Mouse (Mus musculus): ENCODE data around the gene Olfm2. TPM values are rescaled to one million over a fixed set of nuclear protein-coding genes. Genes with fewer than 3 reads are reported as not detected.
A peak's percentile ranks its signal among the peaks of the same experiment; 100 is the strongest.

Gene Olfm2
- polyA plus RNA-seq, 1 experiment = 0.09 TPM

DNA sequence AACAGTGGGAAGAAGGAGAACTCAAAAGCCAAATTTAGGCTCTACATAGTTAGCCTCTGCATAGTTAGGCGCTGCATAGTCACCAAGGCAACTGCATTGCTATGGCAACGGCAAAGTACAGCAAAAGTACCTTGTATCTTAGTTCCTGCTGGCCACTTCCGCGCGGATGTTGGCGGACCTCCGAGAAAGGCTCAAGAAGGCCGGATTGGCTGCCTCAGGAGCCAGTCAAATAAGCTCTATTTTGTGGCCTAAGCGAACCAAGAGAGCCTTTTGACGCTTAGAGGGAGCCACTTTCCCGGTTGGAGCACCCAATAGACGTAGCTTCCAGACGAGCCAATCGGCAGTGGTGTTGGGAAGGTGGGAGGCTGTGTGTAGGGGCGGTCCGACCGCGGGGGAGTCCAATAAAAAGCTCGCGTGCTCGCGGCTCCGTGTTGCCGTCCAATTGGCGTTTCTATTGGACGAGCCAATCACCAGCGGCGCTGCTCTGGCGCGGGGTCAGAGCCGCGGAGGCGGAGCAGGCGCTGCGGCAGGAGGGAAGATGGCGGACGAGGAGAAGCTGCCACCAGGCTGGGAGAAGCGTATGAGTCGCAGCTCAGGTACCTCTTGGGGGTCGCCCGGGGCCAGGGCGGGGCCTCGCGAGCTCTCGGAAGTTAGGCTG, 94.4 kb downstream of the Olfm2 start, which contains the start of gene Pin1:
TSS of gene Pin1 (plus strand) at position 494 of the 658 bp plus-strand sequence.
- Histone ChIP-seq H3K79me3 (ENCODE audit: low read depth) (peaks cover 37% of the 10 kb centered on the region), H3ac (ENCODE audit: control insufficient read depth, insufficient read length, low read depth) (peak within 1 kb of the TSS; percentile 88), H3K4me3 (ENCODE audit: insufficient read depth, poor library complexity, severe bottlenecking) (peak within 1 kb of the TSS; percentile 75), H3K79me2 (ENCODE audit: control insufficient read depth, insufficient read depth) (peaks cover 50% of the 10 kb centered on the region), H3K36me3 (ENCODE audit: control insufficient read depth, insufficient read depth) (peaks cover 39% of the 10 kb centered on the region), H3K27me3 (ENCODE audit: control insufficient read depth, insufficient read depth, insufficient read length) (no peaks in the 10 kb centered on the region)
- TF ChIP-seq MAX (IDR thresholded peaks at IDR 0.05) = no peak
- TF ChIP-seq CEBPB (IDR thresholded peaks at IDR 0.05; ENCODE audit: low read depth) = no peak
- no peak for TF ChIP-seq FOSL1 (IDR thresholded peaks at IDR 0.05; ENCODE audit: insufficient read depth, low read length, poor library complexity, severe bottlenecking)
- no peak for TF ChIP-seq MYOD1 (IDR thresholded peaks at IDR 0.05; ENCODE audit: control insufficient read depth, insufficient read length, low read depth)
- TF ChIP-seq CTCF (IDR thresholded peaks at IDR 0.05; ENCODE audit: control insufficient read depth, insufficient read depth, insufficient read length) = no peak

DNA sequence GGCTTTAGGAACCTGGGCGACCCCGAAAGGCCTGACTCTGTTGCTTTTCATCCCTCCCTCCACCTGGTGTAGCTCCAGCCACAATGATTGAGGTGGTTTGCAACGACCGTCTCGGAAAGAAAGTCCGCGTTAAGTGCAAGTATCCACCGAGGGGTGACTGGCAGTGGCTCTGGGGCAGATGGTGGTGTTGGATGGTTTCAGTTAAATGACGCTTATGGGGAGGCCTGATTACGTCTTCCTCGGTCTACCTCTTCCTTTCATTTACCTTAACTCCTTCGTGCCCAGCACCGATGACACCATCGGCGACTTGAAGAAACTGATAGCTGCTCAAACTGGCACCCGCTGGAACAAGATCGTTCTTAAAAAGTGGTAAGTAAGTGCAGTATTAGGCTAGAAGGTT, 101.0 kb downstream of the Olfm2 start:
- Histone ChIP-seq H3K27me3 (ENCODE audit: control insufficient read depth, insufficient read depth, insufficient read length) (no peaks in the 10 kb centered on the region), H3K79me3 (ENCODE audit: low read depth) (peaks cover 37% of the 10 kb centered on the region), H3K4me3 (ENCODE audit: insufficient read depth, poor library complexity, severe bottlenecking) (peak overlapping the region; percentile 95), H3ac (ENCODE audit: control insufficient read depth, insufficient read length, low read depth) (peak overlapping the region; percentile 75), H3K79me2 (ENCODE audit: control insufficient read depth, insufficient read depth) (peaks cover 63% of the 10 kb centered on the region), H3K36me3 (ENCODE audit: control insufficient read depth, insufficient read depth) (peaks cover 10% of the 10 kb centered on the region)
- TF ChIP-seq CEBPB (IDR thresholded peaks at IDR 0.05; ENCODE audit: low read depth) = no peak
- no peak for TF ChIP-seq MYOG (IDR thresholded peaks at IDR 0.05; ENCODE audit: control insufficient read depth, extremely low read depth, insufficient read length)
- no peak for TF ChIP-seq MYOD1 (IDR thresholded peaks at IDR 0.05; ENCODE audit: control insufficient read depth, insufficient read length, low read depth)
- no peak for TF ChIP-seq MAX (IDR thresholded peaks at IDR 0.05)
- no peak for TF ChIP-seq FOSL1 (IDR thresholded peaks at IDR 0.05; ENCODE audit: insufficient read depth, low read length, poor library complexity, severe bottlenecking)
- TF ChIP-seq CTCF (IDR thresholded peaks at IDR 0.05; ENCODE audit: control insufficient read depth, insufficient read depth, insufficient read length) = no peak
- no peak for TF ChIP-seq USF1 (IDR thresholded peaks at IDR 0.05; ENCODE audit: low read depth)

DNA sequence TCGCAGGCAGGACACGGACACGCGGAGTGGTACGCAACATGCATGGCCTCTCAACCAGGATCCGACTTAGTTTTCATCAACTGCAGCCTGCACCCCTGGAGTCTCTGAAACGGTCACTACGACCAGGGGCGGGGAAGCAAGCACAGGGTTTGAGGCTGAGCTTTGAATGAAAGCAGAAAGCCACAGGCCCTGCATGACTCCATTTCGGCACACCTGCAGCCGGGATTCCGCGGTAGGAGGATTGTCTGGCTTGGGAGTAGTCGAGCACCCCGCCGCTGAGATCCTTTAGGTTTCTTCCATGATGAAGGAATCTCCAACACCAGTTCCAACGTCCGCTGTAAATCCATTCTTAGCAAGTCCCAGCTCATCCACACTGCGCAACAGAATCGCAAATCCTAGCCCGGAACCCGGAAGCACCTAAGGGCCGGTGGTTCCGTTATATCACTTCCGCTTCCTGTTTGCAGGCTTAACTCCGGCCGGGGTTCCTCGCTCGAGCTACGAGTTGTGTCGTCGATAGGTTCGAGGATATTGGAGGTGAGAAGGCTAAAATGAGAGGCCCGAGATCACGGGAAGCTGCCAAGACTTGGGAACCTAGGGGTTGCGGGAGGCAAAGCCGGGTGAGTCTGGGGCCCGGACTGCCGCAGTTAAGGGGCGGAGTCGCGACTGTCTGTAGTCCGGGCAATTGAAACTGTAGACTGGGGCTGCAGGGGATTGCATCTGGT, 101.6 kb downstream of the Olfm2 start, which contains the start of gene Fbxl12:
TSS of gene Fbxl12 (minus strand) at position 408 of the 722 bp plus-strand sequence.
- H3K36me3 ChIP-seq (ENCODE audit: control insufficient read depth, insufficient read depth) = peaks cover 10% of the 10 kb centered on the region
- TF ChIP-seq FOSL1 (IDR thresholded peaks at IDR 0.05; ENCODE audit: insufficient read depth, low read length, poor library complexity, severe bottlenecking) (no peak), MYOD1 (IDR thresholded peaks at IDR 0.05; ENCODE audit: control insufficient read depth, insufficient read length, low read depth) (no peak), MYOG (IDR thresholded peaks at IDR 0.05; ENCODE audit: control insufficient read depth, extremely low read depth, insufficient read length) (no peak), CTCF (IDR thresholded peaks at IDR 0.05; ENCODE audit: control insufficient read depth, insufficient read depth, insufficient read length) (no peak), CEBPB (IDR thresholded peaks at IDR 0.05; ENCODE audit: low read depth) (no peak), MAX (IDR thresholded peaks at IDR 0.05) (no peak), USF1 (IDR thresholded peaks at IDR 0.05; ENCODE audit: low read depth) (no peak)

DNA sequence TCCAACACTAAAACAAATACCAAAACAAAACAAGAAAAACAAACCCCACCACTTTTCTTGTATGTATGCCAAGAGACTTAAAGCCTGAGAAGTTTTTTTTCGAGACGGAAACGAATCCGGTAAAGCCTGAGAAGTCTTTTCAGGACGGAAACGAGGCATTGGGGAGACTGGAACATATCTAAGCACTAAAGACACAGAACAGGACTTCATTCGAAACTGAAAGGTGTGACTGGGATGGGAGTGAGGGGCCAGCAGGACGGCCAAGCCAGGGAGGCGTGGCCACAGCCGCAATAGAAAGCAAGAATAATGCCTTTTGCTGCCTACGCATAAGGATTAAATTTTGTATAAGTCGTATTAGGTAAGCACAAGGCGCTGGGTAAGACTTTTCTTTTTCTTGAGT, 102.4 kb downstream of the Olfm2 start:
- Histone ChIP-seq H3K79me3 (ENCODE audit: low read depth) (peaks cover 46% of the 10 kb centered on the region), H3ac (ENCODE audit: control insufficient read depth, insufficient read length, low read depth) (peak overlapping the region; percentile 52), H3K4me3 (ENCODE audit: insufficient read depth, poor library complexity, severe bottlenecking) (peak overlapping the region; percentile 95), H3K27me3 (ENCODE audit: control insufficient read depth, insufficient read depth, insufficient read length) (no peaks in the 10 kb centered on the region), H3K36me3 (ENCODE audit: control insufficient read depth, insufficient read depth) (peaks cover 10% of the 10 kb centered on the region), H3K79me2 (ENCODE audit: control insufficient read depth, insufficient read depth) (peaks cover 75% of the 10 kb centered on the region)
- no peak for TF ChIP-seq MYOG (IDR thresholded peaks at IDR 0.05; ENCODE audit: control insufficient read depth, extremely low read depth, insufficient read length)
- no peak for TF ChIP-seq MYOD1 (IDR thresholded peaks at IDR 0.05; ENCODE audit: control insufficient read depth, insufficient read length, low read depth)
- no peak for TF ChIP-seq CEBPB (IDR thresholded peaks at IDR 0.05; ENCODE audit: low read depth)
- no peak for TF ChIP-seq USF1 (IDR thresholded peaks at IDR 0.05; ENCODE audit: low read depth)
- TF ChIP-seq FOSL1 (IDR thresholded peaks at IDR 0.05; ENCODE audit: insufficient read depth, low read length, poor library complexity, severe bottlenecking) = no peak
- TF ChIP-seq CTCF (IDR thresholded peaks at IDR 0.05; ENCODE audit: control insufficient read depth, insufficient read depth, insufficient read length) = no peak
- no peak for TF ChIP-seq MAX (IDR thresholded peaks at IDR 0.05)

More for the DNA sequence above, 101.6 kb downstream of the Olfm2 start, which contains the start of gene Fbxl12:
- H3K27me3 ChIP-seq (ENCODE audit: control insufficient read depth, insufficient read depth, insufficient read length) = no peaks in the 10 kb centered on the region
- peaks cover 43% of the 10 kb centered on the region for H3K79me3 ChIP-seq (ENCODE audit: low read depth)
- peak within 1 kb of the TSS; percentile 75 for H3ac ChIP-seq (ENCODE audit: control insufficient read depth, insufficient read length, low read depth)
- peak within 1 kb of the TSS; percentile 95 for H3K4me3 ChIP-seq (ENCODE audit: insufficient read depth, poor library complexity, severe bottlenecking)
- H3K79me2 ChIP-seq (ENCODE audit: control insufficient read depth, insufficient read depth) = peaks cover 69% of the 10 kb centered on the region

DNA sequence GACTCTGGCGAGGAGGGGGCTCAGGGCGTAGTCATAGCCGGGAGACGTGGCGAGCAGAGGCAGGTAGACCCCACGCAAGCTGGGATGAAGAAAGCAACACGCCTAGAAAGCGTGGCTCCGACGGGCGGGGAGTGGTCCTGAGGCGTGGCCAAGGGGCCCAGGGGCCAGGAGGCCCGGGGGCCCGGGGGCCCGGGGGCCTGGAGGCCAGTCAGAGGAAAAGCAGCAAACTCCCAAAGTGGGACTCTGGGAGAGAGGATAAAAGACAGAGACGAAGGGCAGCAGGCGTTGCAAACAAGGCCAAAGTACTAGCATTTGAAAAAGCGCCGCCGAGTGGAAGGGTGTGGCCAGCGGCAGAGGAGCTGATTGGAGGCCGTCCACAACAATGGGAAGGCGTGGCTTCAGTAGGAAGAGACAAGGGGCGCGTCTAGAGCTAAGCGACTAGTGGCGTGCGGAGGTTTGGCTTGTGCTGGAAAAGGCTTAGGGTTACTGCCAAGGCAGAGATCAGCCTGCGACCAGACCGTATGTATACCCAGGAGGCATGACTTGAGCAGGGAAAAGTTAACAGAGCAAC, 103.2 kb downstream of the Olfm2 start:
- Histone ChIP-seq H3K79me3 (ENCODE audit: low read depth) (peaks cover 49% of the 10 kb centered on the region), H3K27me3 (ENCODE audit: control insufficient read depth, insufficient read depth, insufficient read length) (no peaks in the 10 kb centered on the region), H3K79me2 (ENCODE audit: control insufficient read depth, insufficient read depth) (peaks cover 79% of the 10 kb centered on the region), H3K36me3 (ENCODE audit: control insufficient read depth, insufficient read depth) (peaks cover 10% of the 10 kb centered on the region), H3K4me3 (ENCODE audit: insufficient read depth, poor library complexity, severe bottlenecking) (peak overlapping the region; percentile 95), H3ac (ENCODE audit: control insufficient read depth, insufficient read length, low read depth) (peak overlapping the region; percentile 68)
- TF ChIP-seq USF1 (IDR thresholded peaks at IDR 0.05; ENCODE audit: low read depth) = no peak
- no peak for TF ChIP-seq MYOG (IDR thresholded peaks at IDR 0.05; ENCODE audit: control insufficient read depth, extremely low read depth, insufficient read length)
- TF ChIP-seq MAX (IDR thresholded peaks at IDR 0.05) = no peak
- TF ChIP-seq MYOD1 (IDR thresholded peaks at IDR 0.05; ENCODE audit: control insufficient read depth, insufficient read length, low read depth) = no peak
- TF ChIP-seq FOSL1 (IDR thresholded peaks at IDR 0.05; ENCODE audit: insufficient read depth, low read length, poor library complexity, severe bottlenecking) = no peak
- TF ChIP-seq CEBPB (IDR thresholded peaks at IDR 0.05; ENCODE audit: low read depth) = no peak
- no peak for TF ChIP-seq CTCF (IDR thresholded peaks at IDR 0.05; ENCODE audit: control insufficient read depth, insufficient read depth, insufficient read length)

Measured in C2C12 (cell line).